Mouse (Mus musculus) lung, adult 2 months (tissue): ENCODE results near the gene Smarcd2.

ENCODE experiments used
- CTCF ChIP-seq: fragments of 200-500 bp; IDR thresholded peaks from 2 replicates; pipeline ENCODE4 v1.5.1; 2011; ENCODE audit warnings: mild to moderate bottlenecking, low read length, control low read depth; ENCODE audit not compliant: insufficient read depth
- POLR2A ChIP-seq: fragments of 200-500 bp; IDR thresholded peaks from 2 replicates; pipeline ENCODE4 v1.6.1; 2011; ENCODE audit warnings: low read depth, mild to moderate bottlenecking, control low read depth, low read length, borderline replicate concordance; ENCODE audit errors: extremely low read depth

DNA sequence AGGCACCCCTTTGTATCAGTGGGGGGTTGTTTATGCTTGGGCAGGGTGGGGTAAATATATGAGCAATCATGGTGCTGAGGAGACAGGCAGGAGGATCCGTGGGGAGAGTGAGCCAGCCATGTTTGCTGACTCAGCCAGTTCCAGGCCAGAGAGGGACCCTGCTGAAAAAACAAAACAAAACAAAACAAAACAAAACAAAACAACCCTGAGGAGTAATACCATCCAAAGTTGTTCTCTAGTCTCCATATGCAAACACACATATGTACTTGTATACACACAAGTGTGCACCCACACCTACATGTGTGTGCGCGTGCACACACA, 33.3 kb upstream of the Smarcd2 start:
- TF ChIP-seq CTCF (no peak), POLR2A (no peak)
